Mouse (Mus musculus) cortical plate, adult 2 months (tissue): ENCODE measurements around the gene Fam3c. TPM values are rescaled to one million over a fixed set of nuclear protein-coding genes. Genes with fewer than 3 reads are reported as not detected.
A peak's percentile ranks its signal among the peaks of the same experiment; 100 is the strongest.

Experiments
- H3K27ac ChIP-seq: fragments of 200-500 bp; 2 replicates; pipeline ENCODE4 v1.5.1; 2012; ENCODE audit warnings: low read length, control low read depth, inconsistent platforms; ENCODE audit not compliant: insufficient read depth
- H3K4me1 ChIP-seq: fragments of 200-500 bp; 2 replicates; pipeline ENCODE4 v1.6.1; 2011; ENCODE audit warnings: low read length; ENCODE audit not compliant: control insufficient read depth, insufficient read depth
- H3K4me3 ChIP-seq: fragments of 200-500 bp; 2 replicates; pipeline ENCODE4 v1.5.1; 2011; ENCODE audit warnings: mild to moderate bottlenecking, low read length, control low read depth; ENCODE audit not compliant: insufficient read depth
- CTCF ChIP-seq: fragments of 200-500 bp; IDR thresholded peaks from 2 replicates; pipeline ENCODE4 v1.5.1; 2011; ENCODE audit warnings: mild to moderate bottlenecking, control low read depth, low read length; ENCODE audit not compliant: insufficient read depth; ENCODE audit errors: extremely low read depth
- POLR2A ChIP-seq: fragments of 200-500 bp; IDR thresholded peaks from 2 replicates; pipeline ENCODE4 v1.6.1; 2011; ENCODE audit warnings: mild to moderate bottlenecking, low read length, control low read depth; ENCODE audit not compliant: insufficient read depth; ENCODE audit errors: extremely low read depth
- polyA plus RNA-seq: library from polyadenylated mRNA; depleted of rRNA; stranded (reverse); fragments of >200 nt; gene quantifications from 2 replicates; pipeline ENCODE4 v1.2.3, GENCODE M21; 2012; rRNA removed

The Fam3c gene
- polyA plus RNA-seq = 35.3 and 37.7 TPM in 2 replicates

DNA sequence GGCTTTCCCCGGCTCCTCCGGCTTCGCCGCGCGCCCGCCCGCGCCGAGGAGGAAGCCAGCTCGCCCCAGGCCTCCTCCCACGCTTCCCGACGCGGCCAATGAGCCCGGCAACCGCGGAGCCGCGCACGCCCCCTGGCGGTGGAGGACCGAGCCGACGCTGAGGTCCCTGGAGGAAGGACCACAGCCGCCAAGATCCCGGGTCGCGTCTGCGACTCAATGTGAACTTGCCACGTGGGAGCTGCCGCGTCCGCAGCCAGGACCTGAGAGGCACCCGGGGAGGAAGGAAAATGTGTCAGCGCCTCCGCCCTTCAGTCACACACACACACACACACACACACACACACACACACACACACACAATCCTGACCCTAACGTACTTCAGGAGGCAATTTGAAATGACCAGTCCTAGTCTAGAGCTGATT is at the start of gene Fam3c:
TSS of gene Fam3c (minus strand) at position 158 of the 422 bp plus-strand sequence.
- Histone ChIP-seq H3K27ac (peak within 1 kb of the TSS; percentile 84), H3K4me3 (peak within 1 kb of the TSS; percentile 64), H3K4me1 (peaks cover 3% of the 10 kb centered on the region; the same call in 1 of the 2 replicates)
- TF ChIP-seq CTCF = peak; percentile 62
- no peak for TF ChIP-seq POLR2A

DNA sequence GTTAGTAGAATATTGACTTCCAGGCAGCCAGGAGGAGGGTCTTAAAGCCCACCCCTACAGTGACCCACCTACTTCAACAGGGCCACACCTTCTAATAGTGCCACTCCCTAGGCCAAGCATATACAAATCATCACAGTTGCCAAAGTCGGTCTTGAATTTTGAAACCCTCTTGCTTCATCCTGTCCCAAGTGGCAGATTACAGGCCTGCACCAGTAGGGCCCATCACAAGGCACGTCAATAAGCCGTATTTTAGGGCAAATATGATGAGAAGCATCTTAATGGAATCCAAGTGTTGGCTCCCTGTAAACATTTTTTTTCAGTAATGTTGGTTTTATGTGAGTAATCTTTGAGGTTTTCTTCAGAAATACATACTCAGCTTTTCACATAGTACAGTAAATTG is 49.0 kb upstream of the Fam3c start:
- Histone ChIP-seq H3K4me1 (no peaks in the 10 kb centered on the region), H3K4me3 (no peak overlapping the region), H3K27ac (no peak overlapping the region)
- no peak for TF ChIP-seq POLR2A
- TF ChIP-seq CTCF = no peak

DNA sequence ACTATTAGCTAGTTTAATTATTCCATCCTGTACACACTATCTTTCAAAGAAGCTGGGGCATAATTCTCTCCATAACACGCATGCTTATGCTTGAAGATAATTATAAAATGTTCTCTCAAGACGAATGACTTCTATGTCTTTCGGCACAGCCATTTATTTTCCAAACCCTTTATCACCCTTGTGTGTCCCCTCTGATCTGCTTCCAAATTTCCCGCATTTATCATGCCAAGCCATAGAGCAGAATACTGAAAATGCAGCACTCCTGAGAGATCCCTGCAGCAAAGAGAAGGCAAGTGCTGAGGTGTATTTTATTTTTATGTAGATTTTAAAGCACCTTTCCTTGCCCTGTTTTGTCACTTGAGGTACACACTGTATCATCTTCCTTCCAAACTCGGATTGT is 47.7 kb upstream of the Fam3c start:
- no peaks in the 10 kb centered on the region for H3K4me1 ChIP-seq
- H3K27ac ChIP-seq = no peak overlapping the region
- H3K4me3 ChIP-seq = no peak overlapping the region
- no peak for TF ChIP-seq POLR2A
- TF ChIP-seq CTCF = no peak

DNA sequence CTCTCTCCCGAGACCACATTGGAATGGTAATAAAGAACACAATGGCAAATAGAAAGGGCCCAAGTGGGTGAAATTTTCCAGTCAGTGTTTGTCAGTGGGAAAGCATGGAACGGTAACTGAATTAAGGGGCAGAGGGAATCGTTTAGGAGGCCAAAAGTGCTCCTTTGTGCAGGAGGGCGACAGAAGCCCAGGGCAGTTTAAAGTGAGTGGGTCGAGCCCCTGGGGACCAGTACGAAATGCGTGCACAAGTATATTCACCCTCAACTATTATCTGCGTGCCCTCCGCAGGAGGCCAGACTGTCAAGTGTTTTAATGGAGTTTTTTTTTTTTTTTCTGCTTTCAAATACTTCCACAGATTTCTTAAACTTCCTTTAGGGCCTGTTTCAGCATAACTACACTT is 47.3 kb upstream of the Fam3c start:
- Histone ChIP-seq H3K27ac (no peak overlapping the region), H3K4me1 (no peaks in the 10 kb centered on the region), H3K4me3 (no peak overlapping the region)
- no peak for TF ChIP-seq POLR2A
- TF ChIP-seq CTCF = no peak

DNA sequence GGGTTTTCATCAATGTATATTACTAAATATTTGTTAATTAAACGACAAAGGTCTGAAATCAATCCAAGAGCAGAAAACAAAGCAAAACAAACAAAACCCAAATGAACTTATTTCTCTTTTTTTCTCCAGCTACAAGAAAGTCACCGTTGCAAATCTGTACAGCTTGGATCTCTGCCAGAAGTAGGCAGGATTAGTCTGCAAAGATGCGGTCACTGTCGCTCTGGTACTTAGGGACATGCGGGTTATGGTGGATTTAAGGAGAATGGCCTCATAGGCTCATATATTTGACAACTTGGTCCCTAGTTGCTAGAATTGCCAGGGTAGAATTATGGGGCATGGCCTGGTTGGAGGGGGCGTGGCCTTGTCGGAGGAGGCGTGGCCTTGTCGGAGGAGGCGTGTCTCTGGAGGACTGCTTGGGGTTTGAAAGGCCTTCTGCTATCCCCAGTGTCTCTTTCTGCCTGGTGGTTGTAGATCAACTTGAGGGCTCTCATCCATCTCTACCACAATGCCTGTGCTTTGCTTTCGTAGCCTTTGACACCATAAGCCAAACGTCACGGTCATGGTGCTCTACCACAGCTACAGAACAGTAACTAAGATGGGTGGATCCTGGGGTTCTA is 46.6 kb upstream of the Fam3c start:
- Histone ChIP-seq H3K4me1 (no peaks in the 10 kb centered on the region), H3K4me3 (no peak overlapping the region), H3K27ac (no peak overlapping the region)
- no peak for TF ChIP-seq CTCF
- TF ChIP-seq POLR2A = no peak

DNA sequence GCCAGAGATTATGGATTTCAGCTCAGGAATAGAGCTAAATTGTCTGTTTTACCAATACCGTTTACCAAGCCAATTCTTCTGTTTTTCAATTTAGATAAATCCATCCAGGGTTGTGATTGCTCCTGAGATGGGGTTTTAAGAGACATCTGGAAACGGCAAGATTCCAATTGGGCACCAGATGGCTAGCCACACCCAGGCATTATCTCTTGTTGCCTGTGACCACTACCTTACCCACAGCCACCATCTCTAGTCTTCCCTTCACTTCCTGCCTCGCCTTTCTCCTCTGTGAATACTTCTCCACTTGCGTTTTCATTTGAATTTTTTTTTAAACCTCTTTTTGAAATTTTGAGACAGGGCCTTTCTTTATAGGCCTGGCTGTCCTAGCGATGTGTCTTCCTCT is 46.0 kb upstream of the Fam3c start:
- no peak for TF ChIP-seq POLR2A
- TF ChIP-seq CTCF = no peak
- H3K27ac ChIP-seq = no peak overlapping the region
- H3K4me1 ChIP-seq = no peaks in the 10 kb centered on the region
- H3K4me3 ChIP-seq = no peak overlapping the region

DNA sequence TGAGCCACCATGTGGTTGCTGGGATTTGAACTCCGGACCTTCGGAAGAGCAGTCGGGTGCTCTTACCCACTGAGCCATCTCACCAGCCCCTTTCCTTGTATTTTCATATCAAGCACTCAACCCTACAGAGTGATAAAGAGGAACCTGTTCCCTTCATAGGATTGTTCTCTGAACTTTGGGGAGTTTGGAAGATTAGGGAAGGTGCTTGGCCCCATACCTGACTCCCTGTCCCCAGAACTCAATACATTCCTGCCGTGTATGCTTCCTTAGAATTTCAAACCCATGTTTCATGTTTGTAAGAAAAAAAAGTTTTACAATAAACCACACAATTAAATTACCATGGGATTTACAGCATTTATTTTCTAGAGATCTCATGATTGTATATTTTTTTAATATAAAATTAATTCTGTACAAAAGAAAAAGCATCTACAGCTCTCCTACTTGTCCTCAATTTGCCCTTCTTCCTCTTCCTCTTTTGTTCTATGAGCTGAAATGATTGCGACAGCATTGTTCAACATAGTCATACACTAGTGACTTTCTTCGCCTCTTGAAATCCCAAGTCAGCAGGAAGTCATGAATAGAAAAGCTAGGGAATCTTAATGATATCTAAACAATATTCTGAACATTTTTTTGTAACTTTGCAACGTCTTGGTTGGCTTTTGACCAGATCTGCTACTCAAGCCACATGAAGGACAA is 42.2 kb upstream of the Fam3c start:
- Histone ChIP-seq H3K27ac (no peak overlapping the region), H3K4me3 (no peak overlapping the region), H3K4me1 (no peaks in the 10 kb centered on the region)
- TF ChIP-seq POLR2A = no peak
- TF ChIP-seq CTCF = no peak

DNA sequence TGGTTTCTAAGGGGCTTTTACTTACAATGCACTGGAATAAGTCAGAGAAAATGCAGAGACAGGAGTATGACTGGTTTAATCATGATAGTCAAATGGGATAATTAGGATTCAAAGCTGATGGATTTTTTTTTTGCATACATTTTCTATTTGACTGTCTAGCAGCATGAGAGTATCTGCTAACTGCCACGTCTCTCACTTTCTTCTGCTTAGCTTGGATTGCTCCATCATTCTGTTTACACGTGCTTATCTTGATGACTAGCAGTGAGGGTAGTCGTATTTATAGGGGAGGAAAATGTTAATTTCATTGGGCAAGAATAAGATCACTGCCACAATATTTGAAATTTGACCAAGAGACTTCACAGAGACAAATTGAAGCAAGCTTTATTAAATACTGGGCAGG is 39.2 kb upstream of the Fam3c start:
- Histone ChIP-seq H3K4me1 (no peaks in the 10 kb centered on the region), H3K4me3 (no peak overlapping the region), H3K27ac (no peak overlapping the region)
- TF ChIP-seq POLR2A (no peak), CTCF (no peak)

DNA sequence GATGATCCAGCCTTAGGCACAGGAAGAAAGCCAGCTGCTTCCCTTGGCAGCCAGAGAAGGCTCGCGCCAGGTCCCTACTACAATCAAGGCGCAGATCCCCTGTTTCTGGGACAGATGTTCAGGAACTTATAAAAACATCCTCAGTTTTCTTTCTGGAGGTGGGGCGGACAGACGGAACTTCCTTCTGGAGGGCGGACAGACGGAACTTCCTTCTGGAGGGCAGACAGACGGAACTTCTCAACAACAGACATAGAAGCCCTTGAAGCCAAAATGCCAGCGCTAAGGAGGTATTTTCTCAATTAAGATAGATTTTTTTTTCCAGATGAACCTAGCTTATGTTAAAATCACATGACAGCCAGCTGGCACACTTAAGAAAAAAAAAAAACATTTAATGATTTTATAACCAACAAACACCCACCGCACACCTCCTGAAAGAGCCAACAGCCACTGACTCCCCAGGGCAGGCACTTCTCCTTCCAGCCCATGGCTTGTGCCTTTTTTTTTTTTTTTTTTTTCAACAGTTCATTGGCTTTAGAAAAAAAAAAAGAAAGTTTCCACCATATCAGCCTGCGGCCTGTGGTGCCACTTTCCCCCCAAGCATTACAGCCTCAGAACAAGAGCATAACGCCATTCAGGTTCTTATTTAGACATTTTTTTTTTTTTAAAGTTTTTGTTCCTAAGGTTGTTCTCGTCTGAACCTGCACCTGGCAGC is 34.8 kb upstream of the Fam3c start:
- H3K27ac ChIP-seq = no peak overlapping the region
- no peak overlapping the region for H3K4me3 ChIP-seq
- TF ChIP-seq POLR2A (no peak), CTCF (no peak)

More for the DNA sequence above, 34.8 kb upstream of the Fam3c start:
- H3K4me1 ChIP-seq = no peaks in the 10 kb centered on the region
